Mouse (Mus musculus) midbrain, embryonic 16.5 days (tissue): ENCODE results near the gene Gm17324. TPM values are rescaled to one million over a fixed set of nuclear protein-coding genes. Genes with fewer than 3 reads are reported as not detected.

Experiments
- ATAC-seq: fragments of 200-750 bp; cut with Nextera tagmentation; 2 replicates; pipeline ENCODE4 v1.8.0; 2017; ENCODE audit warnings: moderate TSS enrichment
- H3K27ac ChIP-seq: fragments of 300-500 bp; sonication (generic); 2 replicates; pipeline ENCODE4 v1.5.1; 2014; ENCODE audit warnings: mild to moderate bottlenecking, low read length, mixed read lengths
- H3K27me3 ChIP-seq: fragments of 300-500 bp; sonication (generic); 2 replicates; pipeline ENCODE4 v1.6.1; 2014; ENCODE audit warnings: low read depth, low read length, mixed read lengths; ENCODE audit not compliant: control insufficient read depth, insufficient read depth
- H3K36me3 ChIP-seq: fragments of 300-500 bp; sonication (generic); 2 replicates; pipeline ENCODE4 v1.6.1; 2014; ENCODE audit warnings: mild to moderate bottlenecking, low read length, moderate library complexity, mixed read lengths; ENCODE audit not compliant: control insufficient read depth, insufficient read depth
- H3K4me1 ChIP-seq: fragments of 300-500 bp; sonication (generic); 2 replicates; pipeline ENCODE4 v1.6.1; 2014; ENCODE audit warnings: mild to moderate bottlenecking, low read length, mixed read lengths; ENCODE audit not compliant: control insufficient read depth, insufficient read depth
- H3K4me2 ChIP-seq: fragments of 300-500 bp; sonication (generic); 2 replicates; pipeline ENCODE4 v1.6.1; 2014; ENCODE audit warnings: mild to moderate bottlenecking, low read length, mixed read lengths
- H3K4me3 ChIP-seq: fragments of 300-500 bp; sonication (generic); 2 replicates; pipeline ENCODE4 v1.5.1; 2014; ENCODE audit warnings: low read depth, mild to moderate bottlenecking, low read length, moderate library complexity, mixed read lengths
- H3K9ac ChIP-seq: fragments of 300-500 bp; sonication (generic); 2 replicates; pipeline ENCODE4 v1.6.1; 2014; ENCODE audit warnings: low read depth, low read length, mixed read lengths
- H3K9me3 ChIP-seq: fragments of 300-500 bp; sonication (generic); replicated peaks from 2 replicates; pipeline ENCODE4 v1.6.1; 2014; ENCODE audit warnings: mild to moderate bottlenecking, low read length, mixed read lengths; ENCODE audit not compliant: control insufficient read depth, poor library complexity, severe bottlenecking
- WGBS: fragments of 180-500 bp; shearing (Covaris S2); extraction: QIAGEN DNeasy Blood & Tissue Kit; methylation state at CpG from one replicate; pipeline ENCODE4 v1.1.7; 2014; 5-methylcytosine and 5-hydroxymethylcytosine counted together
- polyA plus RNA-seq: library from polyadenylated mRNA; unstranded; fragments of >200 nt; fragmentation: Nextera tagmentation; extraction: Ambion mirVana; gene quantifications from 2 replicates; pipeline ENCODE4 v1.2.1, GENCODE M21; 2015

Gm17324 gene
- polyA plus RNA-seq, 1 experiment from 2014 or later: 2.1 TPM

DNA sequence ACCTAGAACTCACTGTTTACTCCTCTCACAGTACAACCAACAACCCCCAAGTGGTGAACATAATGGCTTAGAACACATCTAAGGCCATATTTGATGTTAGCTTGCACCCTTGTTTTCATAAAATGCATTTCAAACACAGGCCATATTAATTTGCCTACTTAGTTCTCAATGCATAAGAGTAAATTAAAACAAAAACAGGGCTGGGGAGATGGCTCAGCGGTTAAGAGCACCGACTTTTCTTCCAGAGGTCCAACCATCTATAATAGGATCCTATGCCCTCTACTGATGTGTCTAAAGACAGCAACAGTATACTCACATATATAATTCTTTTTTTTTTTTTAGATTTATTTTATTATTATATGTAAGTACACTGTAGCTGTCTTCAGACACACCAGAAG, 26.8 kb upstream of the Gm17324 start:
- Histone ChIP-seq H3K27me3 (no peaks in the 10 kb centered on the region), H3K9ac (no peak overlapping the region), H3K4me2 (no peak overlapping the region), H3K4me1 (peaks cover 26% of the 10 kb centered on the region), H3K36me3 (peaks cover 35% of the 10 kb centered on the region), H3K9me3 (no peaks in the 10 kb centered on the region), H3K4me3 (no peak overlapping the region), H3K27ac (no peak overlapping the region)
- no peak for ATAC-seq
- 93% methylated on average over 2 of the region's 2 CpGs for WGBS

DNA sequence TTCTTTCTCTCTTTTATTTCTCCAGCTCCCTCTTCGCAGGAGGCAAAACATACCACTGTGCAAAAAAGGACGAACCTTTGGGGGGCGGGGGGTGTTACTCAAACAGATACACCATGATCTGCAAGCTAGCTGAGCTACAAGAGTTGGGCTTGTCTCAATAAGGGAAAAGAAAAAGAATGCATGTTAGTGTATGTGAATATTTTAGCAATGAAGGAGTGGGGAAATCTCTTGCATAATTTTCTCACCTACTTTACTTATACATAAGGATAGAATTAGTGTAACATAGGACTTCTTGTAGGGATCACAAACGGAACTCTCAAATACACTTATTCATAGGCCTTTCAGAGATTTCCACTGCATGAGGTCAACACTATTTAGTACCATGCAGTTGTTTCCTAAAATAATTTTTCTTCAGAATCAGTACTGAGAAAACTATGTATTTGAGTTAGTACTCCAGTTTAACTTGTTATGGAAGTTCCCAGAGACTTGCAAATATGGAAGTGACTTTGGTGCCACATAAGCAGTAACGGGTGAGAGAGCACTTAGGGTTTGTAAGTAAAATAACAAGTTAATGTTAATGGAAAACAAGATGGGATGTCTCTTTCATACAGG, 26.3 kb upstream of the Gm17324 start:
- 87% methylated on average over 5 of the region's 5 CpGs for WGBS
- Histone ChIP-seq H3K4me3 (no peak overlapping the region), H3K4me1 (peaks cover 26% of the 10 kb centered on the region), H3K9ac (no peak overlapping the region), H3K27ac (no peak overlapping the region), H3K9me3 (no peaks in the 10 kb centered on the region), H3K4me2 (no peak overlapping the region), H3K27me3 (no peaks in the 10 kb centered on the region), H3K36me3 (peaks cover 37% of the 10 kb centered on the region)
- no peak for ATAC-seq

DNA sequence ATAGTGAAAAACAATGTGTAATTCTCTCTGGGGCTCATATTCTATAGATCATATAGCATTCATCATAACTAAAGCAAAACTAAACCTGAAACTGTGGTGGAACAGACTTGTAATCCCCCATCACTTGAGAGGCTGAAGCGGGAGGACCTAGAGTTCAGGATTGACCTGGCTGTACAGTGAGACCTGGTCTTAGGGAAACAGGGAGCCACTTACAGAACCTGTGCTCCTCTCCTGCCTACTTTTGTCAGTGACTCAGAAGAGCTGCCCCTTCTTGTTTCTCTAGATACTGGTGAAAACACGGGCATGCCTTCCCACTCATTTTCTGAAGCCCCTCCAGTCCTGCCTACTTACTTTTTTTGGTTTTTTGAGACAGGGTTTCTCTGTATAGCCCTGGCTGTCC, 25.7 kb upstream of the Gm17324 start:
- H3K27me3 ChIP-seq: no peaks in the 10 kb centered on the region
- H3K4me3 ChIP-seq: no peak overlapping the region
- H3K9me3 ChIP-seq: no peaks in the 10 kb centered on the region
- H3K27ac ChIP-seq: no peak overlapping the region
- peaks cover 21% of the 10 kb centered on the region for H3K4me1 ChIP-seq
- 81% methylated on average over 2 of the region's 2 CpGs for WGBS
- H3K36me3 ChIP-seq: peaks cover 37% of the 10 kb centered on the region
- no peak overlapping the region for H3K9ac ChIP-seq
- H3K4me2 ChIP-seq: no peak overlapping the region
- no peak for ATAC-seq

DNA sequence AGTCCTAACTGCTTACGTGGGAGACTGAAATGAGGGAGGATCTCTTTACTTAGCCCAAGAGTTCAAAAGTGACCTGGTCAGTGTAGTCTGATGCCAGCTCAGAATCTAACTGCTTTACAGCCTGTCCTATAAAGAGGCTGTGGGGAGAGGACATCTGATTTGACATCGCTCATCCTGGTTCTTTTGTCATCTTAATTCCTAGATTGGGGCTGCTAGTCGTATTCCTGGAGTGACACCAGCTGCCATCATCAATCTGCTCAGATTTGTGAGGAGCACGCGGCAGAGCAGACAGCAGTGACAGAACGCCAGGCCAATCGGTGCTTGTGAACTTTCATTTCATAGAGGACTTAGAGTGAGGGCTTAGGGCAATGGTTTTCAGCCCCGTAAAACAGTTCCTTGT, 25.0 kb upstream of the Gm17324 start:
- 72% methylated on average over 8 of the region's 8 CpGs for WGBS

DNA sequence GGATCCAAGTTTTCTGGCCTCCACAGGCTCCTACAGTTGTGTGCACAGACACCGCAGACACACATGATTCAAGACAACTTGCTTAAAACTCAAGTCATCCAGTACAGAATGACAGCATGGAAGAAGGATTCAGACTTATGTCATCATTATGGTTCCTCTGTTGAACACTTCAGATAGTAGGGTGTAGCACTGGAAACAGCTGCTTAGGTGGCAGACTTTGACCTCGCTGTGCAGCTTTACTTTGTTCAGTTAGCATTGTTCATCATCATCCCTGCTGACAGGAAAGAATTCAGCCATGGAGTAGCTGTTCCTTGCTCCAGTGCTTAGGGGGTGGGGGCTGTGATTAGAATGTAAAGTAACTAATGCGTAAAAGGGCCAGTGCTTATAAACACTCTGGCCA, 17.1 kb upstream of the Gm17324 start:
- 87% methylated on average over 3 of the region's 3 CpGs for WGBS
- peaks cover 42% of the 10 kb centered on the region for H3K36me3 ChIP-seq
- ATAC-seq: no peak

More for the DNA sequence above, 25.0 kb upstream of the Gm17324 start:
- no peak overlapping the region for H3K9ac ChIP-seq
- H3K27ac ChIP-seq: no peak overlapping the region
- peaks cover 35% of the 10 kb centered on the region for H3K36me3 ChIP-seq
- peaks cover 14% of the 10 kb centered on the region for H3K4me1 ChIP-seq
- H3K4me3 ChIP-seq: no peak overlapping the region
- H3K4me2 ChIP-seq: no peak overlapping the region
- no peaks in the 10 kb centered on the region for H3K9me3 ChIP-seq
- no peak for ATAC-seq
- H3K27me3 ChIP-seq: no peaks in the 10 kb centered on the region

DNA sequence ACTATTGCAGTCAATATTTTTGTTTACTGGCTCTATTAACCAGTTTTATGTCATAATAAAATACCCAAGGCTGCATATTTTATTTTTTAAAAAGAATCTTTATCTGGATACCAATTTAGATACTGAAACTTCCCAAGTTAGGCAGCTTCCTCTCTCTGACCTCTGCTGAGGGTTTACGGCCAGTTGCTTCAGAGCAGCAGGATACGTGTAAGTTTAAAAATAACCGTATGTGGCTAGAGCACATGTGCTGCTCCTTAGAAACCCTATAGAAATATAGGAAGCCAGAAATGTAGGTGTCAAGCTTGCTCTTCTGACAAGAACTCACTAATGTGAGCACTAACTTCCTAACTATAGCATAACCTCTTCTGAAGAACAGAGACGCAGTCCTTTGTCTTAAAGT, 14.8 kb upstream of the Gm17324 start:
- Histone ChIP-seq H3K4me2 (no peak overlapping the region), H3K27ac (no peak overlapping the region), H3K9ac (no peak overlapping the region), H3K27me3 (no peaks in the 10 kb centered on the region), H3K9me3 (no peaks in the 10 kb centered on the region), H3K4me1 (no peaks in the 10 kb centered on the region), H3K4me3 (no peak overlapping the region), H3K36me3 (peaks cover 42% of the 10 kb centered on the region)
- no peak for ATAC-seq
- 93% methylated on average over 4 of the region's 4 CpGs for WGBS

More for the DNA sequence above, 17.1 kb upstream of the Gm17324 start:
- Histone ChIP-seq H3K9me3 (no peaks in the 10 kb centered on the region), H3K4me3 (no peak overlapping the region), H3K27me3 (no peaks in the 10 kb centered on the region), H3K4me2 (no peak overlapping the region), H3K4me1 (no peaks in the 10 kb centered on the region), H3K27ac (no peak overlapping the region), H3K9ac (no peak overlapping the region)

DNA sequence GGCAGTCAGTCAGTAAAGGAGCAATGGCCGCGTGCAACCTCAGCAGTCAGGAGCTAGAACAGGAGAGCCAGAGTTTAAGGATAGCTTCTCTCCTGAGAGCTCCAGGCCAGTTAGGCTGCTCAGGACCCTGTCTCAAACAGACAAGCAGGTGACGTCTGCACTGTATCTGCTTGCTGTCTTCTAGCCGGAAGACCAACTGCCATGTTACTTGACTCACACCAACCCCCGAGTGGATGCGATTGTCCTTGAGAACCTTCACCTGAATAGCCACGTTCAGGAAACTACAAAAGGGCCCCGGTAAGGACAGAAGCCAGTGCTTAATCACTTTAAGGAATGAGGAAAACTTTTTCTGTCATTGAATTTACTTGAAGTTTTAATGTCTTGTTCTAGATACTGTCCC, 8.4 kb upstream of the Gm17324 start:
- WGBS: 93% methylated on average over 8 of the region's 8 CpGs
- H3K36me3 ChIP-seq: peaks cover 25% of the 10 kb centered on the region
- H3K9me3 ChIP-seq: no peaks in the 10 kb centered on the region
- H3K27me3 ChIP-seq: no peaks in the 10 kb centered on the region
- ATAC-seq: no peak
- H3K4me1 ChIP-seq: no peaks in the 10 kb centered on the region
- H3K4me2 ChIP-seq: no peak overlapping the region
- H3K27ac ChIP-seq: no peak overlapping the region
- H3K4me3 ChIP-seq: no peak overlapping the region
- H3K9ac ChIP-seq: no peak overlapping the region

DNA sequence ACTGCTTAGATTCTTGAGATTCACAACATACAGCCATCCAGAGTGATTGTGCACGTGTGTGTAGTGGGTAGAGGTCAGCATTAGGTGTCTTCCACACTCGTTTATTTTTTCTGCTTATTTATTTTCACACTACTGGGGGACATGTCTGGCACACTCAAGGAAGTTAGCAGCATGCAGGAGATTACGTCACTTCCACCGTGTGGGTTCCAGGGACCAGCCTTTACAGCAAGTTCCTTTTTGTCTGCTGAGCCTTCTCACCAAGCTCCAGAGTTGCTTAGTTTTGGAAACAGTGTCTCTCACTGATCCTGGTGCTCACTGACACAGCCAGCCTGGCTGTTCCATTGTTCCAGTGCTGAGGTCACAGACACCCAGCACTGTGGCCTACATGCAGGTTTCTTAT, 2.8 kb upstream of the Gm17324 start:
- no peak for ATAC-seq
- Histone ChIP-seq H3K4me1 (peaks cover 8% of the 10 kb centered on the region), H3K27ac (no peak overlapping the region), H3K36me3 (peaks cover 9% of the 10 kb centered on the region), H3K27me3 (peaks cover 3% of the 10 kb centered on the region; the same call in 1 of the 2 replicates), H3K9me3 (no peaks in the 10 kb centered on the region), H3K4me2 (no peak overlapping the region), H3K4me3 (no peak overlapping the region), H3K9ac (no peak overlapping the region)
- WGBS: 89% methylated on average over 4 of the region's 4 CpGs

DNA sequence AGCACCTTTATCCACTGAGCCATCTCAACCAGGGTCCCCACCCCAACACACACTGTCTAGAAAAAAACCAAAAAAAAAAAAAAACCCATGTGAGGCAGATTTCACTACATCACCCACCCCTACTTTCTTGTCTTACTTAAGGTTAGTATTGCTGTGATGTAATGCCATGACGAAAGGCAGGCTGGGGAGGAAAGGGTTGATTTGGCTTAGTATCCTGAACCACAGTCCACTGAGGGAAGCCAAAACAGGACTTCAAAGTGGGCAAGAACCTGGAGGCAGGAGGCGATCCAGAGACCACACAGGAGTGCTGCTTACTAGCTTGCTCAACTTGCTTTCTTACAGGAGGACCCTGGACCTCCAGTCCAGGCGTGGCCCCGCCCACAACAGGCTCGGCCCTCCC, 1.8 kb upstream of the Gm17324 start:
- H3K9ac ChIP-seq: no peak overlapping the region
- no peak for ATAC-seq
- H3K27me3 ChIP-seq: peaks cover 13% of the 10 kb centered on the region
- no peak overlapping the region for H3K27ac ChIP-seq
- no peak overlapping the region for H3K4me2 ChIP-seq
- H3K9me3 ChIP-seq: no peaks in the 10 kb centered on the region
- WGBS: 77% methylated on average over 5 of the region's 5 CpGs
- H3K4me3 ChIP-seq: no peak overlapping the region
- H3K4me1 ChIP-seq: peaks cover 8% of the 10 kb centered on the region
- peaks cover 9% of the 10 kb centered on the region for H3K36me3 ChIP-seq
